Mouse (Mus musculus) gastrocnemius, postnatal 10 days (tissue): ENCODE results near the gene H13. TPM values are rescaled to one million over a fixed set of nuclear protein-coding genes. Genes with fewer than 3 reads are reported as not detected.
A peak's percentile ranks its signal among the peaks of the same experiment; 100 is the strongest.

ENCODE experiments used
- DNase-seq: peaks from one replicate; pipeline ENCODE4 v3.0.0; 2021; ENCODE audit warnings: mixed read lengths
- total RNA-seq, 2 experiments: library from RNA; stranded (reverse); gene quantifications; 2 replicates each; pipeline ENCODE4 v1.2.3; 2021

H13 gene
- total RNA-seq, 2 experiments from 2014 or later: 56.0 to 61.1 TPM

- peak; percentile 70 for DNase-seq
These were observed 66.9 kb downstream of the H13 start, which contains the start of gene Id1 for GRCm38 (mm10) chr2:152736090-152736601. Gene Id1, plus strand, starts transcription at chr2:152736251.

- peak; percentile 22 for DNase-seq
These were observed 67.5 kb downstream of the H13 start for GRCm38 (mm10) chr2:152736748-152737147.

GRCm38 (mm10) chr2:152737306-152738221, 68.3 kb downstream of the H13 start:
- DNase-seq: peak; percentile 30

GRCm38 (mm10) chr2:152738341-152738740, 69.1 kb downstream of the H13 start:
- DNase-seq: no peak

GRCm38 (mm10) chr2:152739031-152739841, 70.0 kb downstream of the H13 start:
- peak; percentile 79 for DNase-seq

- DNase-seq: no peak
These were observed 70.6 kb downstream of the H13 start for GRCm38 (mm10) chr2:152739842-152740260.

GRCm38 (mm10) chr2:152740490-152740889, 71.2 kb downstream of the H13 start:
- no peak for DNase-seq

GRCm38 (mm10) chr2:152741153-152742041, 72.1 kb downstream of the H13 start:
- DNase-seq: peak; percentile 42

- peak; percentile 76 for DNase-seq
These were observed 73.2 kb downstream of the H13 start for GRCm38 (mm10) chr2:152742435-152742834.

- no peak for DNase-seq
These were observed 84.9 kb downstream of the H13 start, which contains the start of gene Cox4i2 for GRCm38 (mm10) chr2:152753944-152754711. Gene Cox4i2, plus strand, starts transcription at chr2:152754173.

GRCm38 (mm10) chr2:152756474-152757393, 87.5 kb downstream of the H13 start:
- no peak for DNase-seq

- DNase-seq: no peak
These were observed 88.2 kb downstream of the H13 start for GRCm38 (mm10) chr2:152757478-152757877.

Other genes starting within 250 kb of the H13 start
- not detected for gene Defb23, start 204.8 kb upstream of the H13 start, total RNA-seq
- not detected for gene Defb20, start 192.4 kb upstream of the H13 start, total RNA-seq
- not detected for gene Defb22, start 179.3 kb upstream of the H13 start, total RNA-seq
- gene Defb26, start 157.8 kb upstream of the H13 start, total RNA-seq: not detected
- not detected for gene Defb28, start 151.2 kb upstream of the H13 start, total RNA-seq
- not detected for gene Defb29, start 129.4 kb upstream of the H13 start, total RNA-seq
- not detected for gene Gm17416, start 100.1 kb upstream of the H13 start, total RNA-seq
- not detected for gene Defb21, start 96.7 kb upstream of the H13 start, total RNA-seq
- not detected for gene Defb19, start 89.1 kb upstream of the H13 start, total RNA-seq
- not detected for gene Defb45, start 70.1 kb upstream of the H13 start, total RNA-seq
- not detected for gene Defb36, start 65.1 kb upstream of the H13 start, total RNA-seq
- gene Defb25, start 46.4 kb upstream of the H13 start, total RNA-seq: 1 to 10 TPM; 1.5 to 1.6 TPM
- gene Rem1, start 42.5 kb upstream of the H13 start, total RNA-seq: 10 to 100 TPM in 1 of 2 experiments, 1 to 10 TPM in 1; 9.1 to 11.5 TPM
- 10 to 100 TPM; 12.5 to 19.3 TPM for gene Mcts2, start 17.6 kb downstream of the H13 start, total RNA-seq
- gene Id1, start 66.8 kb downstream of the H13 start, total RNA-seq: 10 to 100 TPM; 17.6 to 21.1 TPM
- 1 to 10 TPM; 5.6 to 6.9 TPM for gene Cox4i2, start 84.7 kb downstream of the H13 start, total RNA-seq
- gene Bcl2l1, start 162.3 kb downstream of the H13 start, total RNA-seq: 10 to 100 TPM; 19.6 to 21.4 TPM
- gene Tpx2, start 178.5 kb downstream of the H13 start, total RNA-seq: 10 to 100 TPM; 10.4 to 12.8 TPM
- 100 to 1,000 TPM; 111 to 112 TPM for gene Mylk2, start 241.9 kb downstream of the H13 start, total RNA-seq